Mouse (Mus musculus) liver, postnatal 0 days (tissue): ENCODE measurements around the gene Dock4.

Experiments used
- CTCF ChIP-seq: sonication (generic); IDR thresholded peaks from 2 replicates; pipeline ENCODE4 v1.5.1; 2016; ENCODE audit warnings: antibody characterized with exemption, low read depth
- EP300 ChIP-seq: IDR thresholded peaks from 2 replicates; pipeline ENCODE4 v1.6.1; 2016; ENCODE audit warnings: antibody characterized with exemption, low read depth, mild to moderate bottlenecking

- TF ChIP-seq CTCF (no peak), EP300 (no peak)
These were observed 14.7 kb upstream of the Dock4 start for GRCm38 (mm10) chr12:40431075-40431474.
